Mouse (Mus musculus) bone marrow macrophage, adult 2 months (primary cell): ENCODE measurements around the gene Cplx3.

Experiments
- CTCF ChIP-seq: IDR thresholded peaks from 2 replicates; pipeline ENCODE4 v1.5.1; 2012; ENCODE audit warnings: low read depth, mild to moderate bottlenecking, low read length, moderate library complexity
- POLR2A ChIP-seq: IDR thresholded peaks from 2 replicates; pipeline ENCODE4 v1.6.1; 2012; ENCODE audit warnings: mild to moderate bottlenecking, low read depth, low read length, borderline replicate concordance

DNA sequence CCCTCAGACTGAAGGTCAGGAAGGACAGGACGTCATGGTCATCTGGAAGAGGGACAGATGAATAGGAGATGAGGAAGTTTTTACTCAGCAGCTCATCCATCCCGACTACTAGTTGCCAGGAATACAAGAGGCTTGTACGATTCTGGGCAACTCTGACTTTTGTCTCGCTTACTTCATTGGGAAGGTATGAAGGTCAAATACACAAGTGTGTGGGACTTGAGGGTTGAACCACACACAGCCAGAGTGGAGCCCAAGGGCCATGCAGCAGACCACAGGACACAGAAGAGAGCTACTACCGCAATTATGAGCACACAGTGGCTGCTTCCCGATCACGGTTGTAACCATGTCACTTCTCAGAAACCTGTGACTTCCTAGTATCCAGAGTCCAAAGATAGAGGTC, 6.5 kb upstream of the Cplx3 start:
- TF ChIP-seq CTCF (no peak), POLR2A (no peak)
